Mouse (Mus musculus): ENCODE measurements at regions not wholly inside any gene's neighbourhood (a gene's known extent, or its start where the extent isn't known, plus 50 kb on each side); places are given as distances from the start of the nearest gene placed in this dataset.

DNA sequence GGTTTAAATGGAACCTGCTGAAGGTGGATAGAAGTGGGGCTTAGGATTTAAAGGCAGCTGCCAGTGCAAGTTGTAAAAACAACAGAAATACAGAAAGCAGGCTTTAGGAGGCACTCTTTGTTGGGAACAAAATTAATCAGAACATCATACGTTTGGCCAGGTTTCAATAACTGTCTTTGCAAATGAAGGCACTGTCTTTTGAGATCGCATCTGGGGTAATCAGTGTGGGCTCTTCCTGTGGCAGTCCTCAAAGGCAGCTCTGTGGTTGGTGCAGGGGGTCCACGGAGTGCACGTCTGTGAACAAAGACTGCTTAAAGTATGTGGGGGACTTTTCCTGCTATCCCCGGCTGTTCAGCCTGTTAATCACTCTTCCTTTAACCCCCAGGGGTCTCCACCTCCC, 654.5 kb downstream of the Tmem132b start:
- no peak for DNase-seq

DNA sequence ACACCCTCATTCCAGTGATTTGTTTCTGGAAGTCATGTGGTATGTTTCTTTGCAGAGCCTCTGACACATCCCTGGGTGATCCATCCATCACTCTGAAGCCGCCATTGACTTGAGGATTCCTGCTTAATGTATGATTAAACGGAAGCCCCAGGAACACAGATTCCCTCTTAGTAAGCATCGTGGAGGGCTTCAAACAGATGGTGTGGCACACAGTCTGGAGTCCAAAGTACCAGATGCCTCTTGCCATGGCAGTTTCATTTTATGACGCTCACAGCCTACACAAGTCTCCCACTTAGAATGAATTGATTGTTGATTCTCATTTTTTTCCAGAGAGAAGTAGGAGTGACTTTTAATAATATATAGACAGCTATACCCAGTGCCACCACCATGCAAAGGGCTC, 668.3 kb downstream of the Tmem132b start:
- no peak for DNase-seq

DNA sequence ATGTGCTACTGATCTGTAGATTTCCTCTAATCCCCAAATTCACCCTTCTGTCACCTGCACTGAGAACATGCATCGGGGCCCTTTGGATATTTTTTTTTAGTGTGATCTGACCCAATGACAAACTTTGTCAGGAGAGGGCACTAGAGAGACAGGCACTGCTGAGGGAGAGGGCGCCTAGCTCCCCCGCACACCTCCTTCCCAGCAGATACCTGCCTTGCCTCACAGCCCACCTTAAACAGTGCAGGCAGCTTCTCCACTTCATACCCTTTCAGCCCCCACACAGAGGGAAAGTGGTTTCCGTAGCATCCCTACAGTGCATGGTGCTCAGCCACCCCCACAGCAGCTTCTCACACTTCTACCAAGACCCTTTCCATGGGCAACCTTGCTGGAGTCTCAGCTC, 670.0 kb downstream of the Tmem132b start:
- no peak for DNase-seq

DNA sequence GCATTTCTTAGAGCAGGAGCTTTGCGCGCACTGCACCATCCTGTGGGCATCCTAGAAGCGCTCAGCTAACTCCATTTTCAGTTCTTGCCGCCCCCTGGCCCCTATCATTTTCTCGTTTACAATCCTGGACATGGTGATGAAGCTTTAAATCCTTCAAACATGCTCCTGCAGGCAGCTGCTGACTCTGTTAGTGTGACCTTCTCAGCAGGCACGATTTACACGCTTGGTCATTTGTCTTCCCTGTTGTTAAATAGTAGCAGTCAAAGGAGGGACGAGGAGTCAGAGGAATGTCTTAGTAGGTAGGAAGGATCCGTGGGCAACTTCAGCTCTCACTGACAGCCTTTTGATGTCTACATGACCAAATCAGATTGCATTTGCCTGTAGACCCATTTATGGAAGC, 670.4 kb downstream of the Tmem132b start:
- no peak for DNase-seq

DNA sequence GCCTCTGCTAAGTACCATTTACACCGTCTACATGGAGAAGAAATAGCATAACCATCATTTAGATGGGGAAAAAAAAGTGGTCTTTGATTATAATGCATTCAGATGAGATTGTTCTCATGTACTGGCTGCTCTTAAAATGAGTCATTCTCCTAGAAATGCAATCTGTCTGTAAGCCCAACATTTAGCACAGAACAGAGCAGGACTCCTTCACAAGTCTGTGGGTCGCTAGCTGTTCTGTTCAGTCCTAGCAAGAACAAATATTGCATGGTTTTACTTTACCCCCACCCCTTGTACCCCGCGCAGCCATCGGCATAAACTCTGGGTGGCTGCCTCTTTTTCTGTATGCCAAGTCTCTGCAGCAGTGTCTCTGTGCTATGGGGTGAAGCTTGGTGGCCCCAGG, 685.4 kb downstream of the Tmem132b start:
- no peak for DNase-seq

DNA sequence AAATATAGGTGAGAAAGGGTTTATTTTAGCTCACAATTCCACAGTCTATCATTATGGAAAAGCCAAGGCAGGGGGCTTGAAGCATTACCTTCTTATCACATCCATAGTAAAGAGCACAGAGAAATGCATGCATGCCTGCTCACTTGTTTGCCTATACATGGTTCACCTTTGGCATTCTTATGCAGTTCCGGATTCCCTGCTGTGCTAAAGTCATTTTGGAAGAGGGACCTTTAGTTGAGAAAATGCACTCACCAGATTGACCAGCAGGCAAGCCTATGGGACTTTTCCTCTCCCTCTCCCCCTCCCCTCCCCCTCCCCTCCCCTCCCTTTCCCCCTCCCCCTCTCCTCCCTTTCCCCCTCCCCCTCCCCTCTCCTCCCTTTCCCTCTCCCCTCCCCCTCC, 686.2 kb downstream of the Tmem132b start:
- no peak for DNase-seq

DNA sequence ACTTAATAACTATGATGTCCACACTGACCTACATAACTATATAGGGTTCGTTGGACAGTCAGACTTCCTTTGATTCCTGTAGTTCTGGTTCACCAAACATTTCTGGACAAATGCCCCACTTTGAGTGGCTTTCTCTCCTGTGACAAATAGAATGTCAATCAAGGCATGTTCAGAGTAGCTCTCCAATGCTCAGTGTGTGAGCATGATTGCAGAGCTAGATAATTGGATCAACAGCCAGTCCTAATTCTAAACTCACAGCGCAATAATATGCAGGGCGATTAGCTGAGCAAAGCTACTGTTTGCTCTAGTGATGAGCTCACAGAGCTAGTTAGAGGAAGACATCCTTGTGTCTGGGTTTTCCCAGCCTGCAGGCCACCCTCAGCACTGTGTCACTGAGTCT, 692.1 kb downstream of the Tmem132b start:
- no peak for DNase-seq

DNA sequence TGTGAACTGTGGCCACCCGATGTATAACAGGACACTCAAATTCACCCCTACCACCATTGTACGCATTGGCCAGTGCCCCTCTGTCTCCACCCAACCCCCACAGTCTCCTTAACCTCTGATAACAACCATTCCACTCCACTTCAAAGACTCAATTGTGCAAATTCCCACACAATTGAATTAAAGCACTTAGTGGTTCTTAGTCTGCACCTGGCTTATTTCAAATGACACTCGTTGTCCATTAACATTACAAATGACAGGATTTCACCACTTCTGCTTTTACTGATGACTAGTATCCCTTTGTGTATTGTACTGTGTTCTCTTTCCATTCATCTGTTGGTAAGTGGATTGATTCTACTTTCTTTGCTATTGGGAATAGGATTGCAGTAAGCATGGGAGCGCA, 699.2 kb downstream of the Tmem132b start:
- no peak for DNase-seq

DNA sequence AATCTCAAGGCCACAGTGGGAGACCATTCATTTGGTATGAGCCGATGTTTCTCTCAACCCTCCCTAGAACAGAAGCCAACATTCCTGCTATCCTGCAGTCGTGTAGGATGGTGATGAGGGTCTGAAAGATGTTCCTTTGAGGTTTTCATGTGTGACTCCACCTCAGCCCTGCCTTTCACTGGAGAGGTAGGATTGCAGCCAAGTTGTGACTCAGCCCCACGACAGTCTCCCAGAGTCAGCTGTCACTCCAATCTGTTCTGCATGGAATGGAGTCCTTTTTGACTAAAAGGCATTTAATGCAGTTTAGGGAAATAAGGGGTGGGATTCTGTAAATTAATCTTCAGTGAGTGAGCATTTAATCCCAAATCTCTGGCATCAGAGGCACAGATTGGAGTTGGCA, 706.5 kb downstream of the Tmem132b start:
- DNase-seq, result no peak

DNA sequence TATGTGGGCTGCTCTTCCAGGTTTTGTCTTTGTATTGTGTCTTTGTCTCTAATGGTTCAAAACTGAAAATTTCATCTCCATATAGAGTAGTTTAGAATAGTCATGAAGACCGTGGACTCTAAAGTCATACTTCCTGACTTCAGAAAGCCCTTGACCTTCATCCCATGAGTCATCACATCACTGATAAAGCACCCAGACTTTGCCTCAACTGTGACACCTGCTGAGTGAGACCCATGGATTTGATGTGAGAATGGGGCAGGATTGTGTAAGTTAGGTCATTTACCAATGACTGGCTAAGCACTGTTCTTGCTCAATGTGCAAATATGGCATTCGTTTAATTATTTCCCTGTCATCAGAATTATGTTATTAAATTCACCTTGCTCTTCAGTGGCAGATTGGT, 714.2 kb downstream of the Tmem132b start:
- no peak for DNase-seq

DNA sequence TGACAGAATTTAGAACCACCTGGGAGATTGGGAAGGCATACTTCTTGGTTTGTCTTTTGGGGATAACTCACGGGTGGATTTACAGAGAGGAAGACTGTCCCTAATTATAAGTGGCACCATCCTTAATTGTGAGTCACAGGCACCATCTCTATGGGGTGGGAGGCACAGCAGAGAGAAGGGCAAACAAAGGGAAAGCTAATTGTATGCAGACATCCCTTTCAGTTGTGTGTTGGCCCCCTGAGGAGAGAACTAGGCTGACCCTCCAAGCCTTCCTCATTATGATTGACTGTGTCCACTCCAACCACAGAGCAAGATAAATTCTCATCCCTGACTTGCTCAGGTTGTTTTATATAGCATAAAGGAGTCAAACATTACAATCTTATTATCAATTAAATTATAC, 718.8 kb downstream of the Tmem132b start:
- no peak for DNase-seq

DNA sequence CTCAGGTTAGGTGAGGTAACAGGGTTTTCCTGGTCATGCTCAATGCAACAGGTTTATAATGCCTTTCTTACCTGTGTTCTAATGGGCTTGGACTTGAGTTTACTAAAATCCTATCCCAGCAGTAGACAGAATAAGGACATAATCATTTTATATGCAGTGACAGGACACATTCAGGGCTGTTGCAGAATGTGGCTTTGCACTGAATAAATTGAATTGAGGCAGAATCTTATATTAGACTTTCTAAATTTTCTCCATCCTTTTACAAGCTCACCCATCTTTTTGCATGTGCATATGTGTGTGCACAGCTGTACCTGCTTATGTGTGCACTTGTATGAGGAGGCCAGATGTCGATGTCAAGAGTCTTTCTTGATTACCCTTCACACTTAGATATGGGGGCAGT, 723.1 kb downstream of the Tmem132b start:
- no peak for DNase-seq

DNA sequence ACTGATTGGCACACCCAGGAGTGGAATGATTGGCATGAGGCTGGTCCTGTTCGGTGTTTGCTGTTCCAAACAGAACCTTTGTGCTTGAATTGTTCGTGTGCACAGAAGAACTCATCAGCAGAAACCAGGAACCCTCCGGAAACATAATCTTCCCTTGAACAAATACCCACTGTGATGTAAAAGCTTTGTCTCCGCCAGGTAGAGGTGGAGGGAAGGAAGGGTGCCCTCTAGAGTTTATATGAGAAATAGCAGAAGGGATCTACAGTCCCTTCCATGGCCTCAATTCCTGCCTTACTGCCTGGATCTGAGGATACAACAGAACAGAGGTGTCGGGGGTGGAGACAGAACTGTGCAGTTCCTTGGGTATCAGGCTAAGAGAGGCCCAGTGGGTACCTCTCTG, 726.3 kb downstream of the Tmem132b start:
- no peak for DNase-seq

DNA sequence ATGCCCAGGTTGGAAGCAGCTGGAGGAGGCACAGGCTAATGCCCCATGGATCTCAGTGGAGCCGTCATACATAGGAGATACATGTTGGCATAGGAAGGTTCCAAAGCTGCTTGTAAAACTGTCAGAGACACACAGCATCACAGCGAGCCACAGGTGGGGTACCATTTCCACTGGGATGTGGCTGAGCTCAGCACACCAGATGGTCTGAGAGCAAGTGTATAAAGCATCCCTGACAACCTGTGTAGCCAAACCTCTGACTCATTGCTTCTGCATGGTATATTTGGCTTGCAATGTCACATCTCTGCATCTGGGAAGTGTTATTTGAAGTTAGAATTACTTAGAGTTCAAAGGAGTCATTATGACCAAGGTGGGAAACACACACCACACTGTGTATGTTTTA, 734.9 kb downstream of the Tmem132b start:
- no peak for DNase-seq

DNA sequence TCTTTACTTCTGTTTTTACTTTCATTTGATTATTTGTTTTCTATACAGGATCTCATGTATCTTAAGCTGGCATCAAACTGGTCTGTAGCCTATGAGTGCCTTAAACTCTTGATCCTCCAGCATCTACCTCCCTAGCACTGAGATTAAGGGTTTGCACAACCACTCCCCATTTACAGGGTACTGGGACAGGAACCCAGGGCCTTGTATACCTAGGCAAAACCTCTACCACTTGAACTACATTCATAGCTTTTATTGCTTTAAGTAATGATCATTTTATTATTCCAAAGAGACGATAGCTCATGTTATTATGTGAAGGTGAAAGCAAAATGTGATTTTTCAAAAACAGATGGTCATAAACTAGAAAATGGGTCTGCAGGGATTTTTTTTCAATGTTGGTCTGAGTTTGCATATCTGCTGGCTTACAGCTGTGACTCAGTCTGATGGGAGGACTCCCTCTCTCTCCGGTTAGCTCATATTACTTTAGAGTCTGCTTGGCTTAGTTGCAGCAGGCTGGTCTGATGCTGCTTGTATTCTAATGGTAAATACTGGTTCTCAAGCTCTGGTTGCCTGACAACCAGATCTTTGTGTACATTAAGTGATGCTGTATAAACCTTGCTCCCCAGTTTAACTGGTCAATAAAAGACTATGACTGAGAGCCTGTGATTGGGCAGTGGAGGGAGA, 735.5 kb downstream of the Tmem132b start:
- no peak for DNase-seq

DNA sequence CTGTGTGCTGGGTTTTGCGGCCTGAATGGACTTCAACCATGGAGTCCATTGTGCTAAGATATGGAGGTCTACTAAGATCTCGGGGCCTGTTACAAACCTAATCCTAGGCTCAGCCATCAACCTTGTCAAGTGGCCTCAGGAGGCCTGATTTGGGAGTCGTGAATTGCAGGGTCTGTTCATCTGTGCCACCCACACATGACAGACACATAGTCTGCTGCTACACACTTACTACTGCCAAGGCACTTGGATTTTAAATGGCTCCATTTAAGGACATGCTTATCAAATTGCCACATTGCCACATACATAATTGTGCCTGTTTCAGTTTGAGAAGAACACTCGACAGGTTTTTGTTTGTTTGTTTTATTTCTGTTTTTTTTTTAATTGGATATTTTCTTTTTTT, 737.0 kb downstream of the Tmem132b start:
- DNase-seq, result no peak

DNA sequence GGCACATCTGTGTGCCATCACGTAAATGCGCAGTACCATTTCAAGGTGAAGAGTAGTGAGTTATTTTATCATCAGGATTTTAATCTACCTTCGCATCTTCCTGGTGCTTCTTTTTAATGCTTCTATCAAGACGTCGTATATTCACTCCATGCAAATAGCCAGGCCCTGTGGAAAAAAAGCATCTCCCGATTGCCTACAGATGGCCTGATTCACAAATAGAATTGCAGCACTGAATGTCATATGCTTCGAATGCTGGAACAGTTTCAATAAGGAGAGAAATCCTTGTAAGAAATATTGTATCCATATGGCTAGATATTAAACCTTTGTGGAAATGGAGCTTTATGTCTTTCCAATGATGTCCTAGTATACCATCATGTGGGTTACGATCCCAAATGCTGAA, 742.7 kb downstream of the Tmem132b start:
- no peak for DNase-seq

DNA sequence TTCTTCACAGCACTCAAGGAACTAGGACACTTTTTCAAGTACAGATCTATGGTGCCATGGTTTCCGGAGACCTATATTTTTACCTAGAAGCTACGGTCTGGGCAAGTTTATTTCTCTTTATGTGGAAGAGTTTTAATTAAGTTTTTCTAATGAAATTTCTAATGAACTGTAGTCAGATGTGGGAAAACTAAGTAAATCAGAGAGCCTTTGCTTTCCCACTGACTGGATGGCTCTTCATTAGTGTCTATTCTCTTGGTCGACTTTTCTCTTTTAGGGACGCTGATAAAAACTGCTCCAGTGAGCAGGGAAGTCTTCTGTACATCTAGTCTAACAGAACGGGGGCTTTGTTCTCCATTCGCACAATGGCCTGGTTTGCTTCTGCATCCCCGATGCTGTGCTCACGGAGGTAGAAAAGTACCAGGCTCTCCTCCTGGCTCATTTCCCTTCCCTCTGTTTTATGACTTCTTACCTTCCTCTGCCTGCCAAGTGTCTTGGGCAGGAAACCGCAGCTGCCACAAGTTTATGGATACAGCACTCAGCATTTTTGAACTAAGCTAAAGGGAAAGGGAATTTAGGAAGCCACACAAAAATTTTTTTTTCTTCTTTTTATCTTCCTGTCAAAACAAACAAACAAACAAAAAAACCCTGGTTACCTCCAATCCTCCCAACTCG, 749.6 kb downstream of the Tmem132b start:
- DNase-seq, result no peak

DNA sequence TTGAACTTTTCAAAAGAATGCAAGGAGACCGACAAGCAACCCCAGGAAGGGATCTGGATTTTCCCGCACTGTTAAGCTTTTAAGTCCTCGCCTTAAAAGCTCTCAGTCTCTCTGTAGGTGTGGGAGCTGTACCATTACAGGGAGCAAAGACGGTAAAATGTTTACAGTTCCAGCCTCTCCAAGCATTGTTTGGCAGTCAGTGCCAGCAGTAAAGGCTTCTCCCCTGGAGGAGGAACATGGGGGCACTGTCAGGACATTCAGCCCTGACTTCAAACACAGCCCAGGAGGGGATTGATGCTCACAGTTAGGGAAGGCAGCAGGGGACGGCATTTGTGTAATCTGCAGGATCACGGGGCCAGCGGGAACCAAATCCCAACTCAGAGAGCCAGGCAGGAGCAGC, 750.2 kb downstream of the Tmem132b start:
- DNase-seq, result no peak

DNA sequence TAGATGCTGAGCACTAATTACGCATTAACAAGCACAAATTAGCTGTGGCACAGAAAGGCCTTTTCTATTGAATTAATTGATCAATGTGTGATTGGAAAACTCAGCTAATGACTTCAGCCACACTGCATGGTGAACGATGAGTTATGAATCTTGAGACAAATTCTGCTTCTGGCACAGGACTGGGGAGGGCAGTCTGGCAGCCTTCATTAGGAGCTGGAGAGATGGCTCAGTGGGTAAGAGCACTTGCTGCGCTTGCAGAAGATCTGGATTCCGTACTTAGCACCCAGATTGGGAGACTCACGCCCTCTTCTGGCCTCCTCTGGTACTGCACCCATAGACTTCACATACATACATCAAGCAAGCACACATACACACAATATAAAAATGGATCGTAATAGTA, 793.3 kb downstream of the Tmem132b start:
- DNase-seq, result no peak

DNA sequence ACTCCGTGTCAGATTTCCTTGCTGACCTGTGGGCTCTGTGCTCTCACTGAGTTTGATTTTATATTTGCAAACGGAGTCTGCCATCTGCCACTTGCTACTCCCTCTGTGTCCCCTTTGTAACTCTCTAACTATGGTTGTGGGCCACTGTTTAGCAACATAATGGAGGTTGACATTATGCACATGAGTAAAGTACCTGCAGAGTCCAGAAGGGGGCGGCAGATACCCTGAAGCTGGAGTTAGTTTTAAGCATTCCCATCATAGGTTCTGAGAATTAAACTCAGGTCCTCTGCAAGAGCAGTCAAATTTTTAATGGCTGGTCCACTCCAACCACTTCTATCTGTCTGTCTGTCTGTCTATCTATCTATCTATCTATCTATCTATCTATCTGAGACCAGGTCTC, 796.7 kb downstream of the Tmem132b start:
- DNase-seq, result no peak

DNA sequence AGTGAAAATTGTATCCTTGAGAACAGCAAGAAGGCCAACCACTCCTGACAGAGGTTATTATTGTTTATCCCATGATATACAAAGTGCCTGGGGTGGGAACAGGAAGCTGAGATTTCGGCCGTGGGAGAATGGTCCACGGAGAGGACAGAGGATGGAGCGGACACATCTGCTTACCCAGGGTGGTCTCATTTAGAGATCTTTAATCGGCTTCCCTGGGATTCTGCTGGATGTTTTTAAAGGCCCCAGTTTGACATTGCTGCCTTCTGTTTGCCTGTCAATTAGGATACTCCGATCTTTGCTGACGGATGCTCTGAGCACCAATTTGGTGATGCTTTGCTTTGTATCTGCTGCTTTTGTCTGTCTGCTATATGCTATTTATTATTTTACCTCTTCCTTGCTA, 803.5 kb downstream of the Tmem132b start:
- DNase-seq, result no peak

DNA sequence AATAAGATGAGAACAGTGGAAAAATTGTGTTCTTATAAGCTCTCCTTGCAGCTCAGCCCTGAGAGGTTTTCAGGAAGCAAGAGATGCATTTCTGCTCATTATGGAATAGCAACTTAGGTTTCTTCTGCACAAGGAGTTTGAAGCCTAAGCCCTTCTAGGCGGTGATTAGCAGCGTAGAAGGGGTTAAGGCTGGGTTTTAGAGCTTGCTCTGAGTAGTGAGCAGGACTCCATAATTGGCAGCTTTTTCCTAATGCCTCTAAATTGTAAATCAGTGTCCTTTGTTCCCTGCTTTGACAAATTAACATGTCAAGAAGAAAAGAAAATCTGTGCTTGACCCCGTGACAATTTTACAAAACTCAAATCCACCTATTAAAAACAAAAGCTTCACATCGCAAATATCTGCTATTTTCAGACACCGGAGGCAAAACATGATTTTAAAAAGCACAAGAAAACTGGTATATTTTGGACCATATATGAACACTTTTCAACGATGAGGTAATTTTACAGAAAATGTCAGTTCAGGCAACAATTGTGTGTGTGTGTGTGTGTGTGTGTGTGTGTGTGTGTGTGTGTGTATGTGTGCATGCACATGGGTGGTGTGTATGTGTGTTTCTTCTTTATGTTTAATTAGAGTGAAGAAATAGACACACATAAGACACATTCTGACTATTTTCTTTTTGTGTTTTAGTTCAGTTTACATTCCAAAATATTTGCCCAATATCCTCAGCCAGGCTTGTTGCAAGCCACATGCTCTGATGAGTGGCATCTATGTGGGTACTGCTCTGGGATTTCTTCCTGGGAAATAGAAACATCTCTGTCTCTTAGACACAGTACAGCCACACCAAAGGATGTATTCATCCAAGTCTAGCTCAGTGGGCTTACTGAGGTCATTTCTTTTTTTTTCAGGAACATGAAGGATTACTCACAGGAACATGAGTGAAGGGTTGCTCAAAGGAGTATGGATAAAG, 804.3 kb downstream of the Tmem132b start:
- no peak for DNase-seq

DNA sequence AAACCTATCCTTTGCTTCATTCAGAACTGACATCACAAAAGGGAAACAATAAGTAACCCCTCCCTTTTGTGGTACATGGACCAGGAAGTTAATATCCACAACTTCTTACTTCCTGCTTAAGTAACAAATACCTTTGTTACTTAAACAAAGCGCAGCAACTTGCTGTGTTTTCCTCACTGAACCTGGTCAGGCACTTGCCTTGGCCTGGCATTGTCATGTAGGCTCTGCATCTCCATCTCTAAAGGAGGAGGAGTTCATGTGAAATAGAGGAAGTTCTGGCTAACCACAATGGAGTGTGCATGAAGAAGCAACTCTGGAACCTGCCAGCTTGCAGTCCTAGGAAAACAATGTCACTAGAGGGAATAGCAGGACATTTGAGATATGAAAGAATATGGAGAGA, 806.3 kb downstream of the Tmem132b start:
- DNase-seq, result no peak
